Mouse (Mus musculus): ENCODE data around the gene Trim32. TPM values are rescaled to one million over a fixed set of nuclear protein-coding genes. Genes with fewer than 3 reads are reported as not detected.

Gene Trim32
- polyA plus RNA-seq, 1 experiment from 2014 or later = 29.5 TPM

DNA sequence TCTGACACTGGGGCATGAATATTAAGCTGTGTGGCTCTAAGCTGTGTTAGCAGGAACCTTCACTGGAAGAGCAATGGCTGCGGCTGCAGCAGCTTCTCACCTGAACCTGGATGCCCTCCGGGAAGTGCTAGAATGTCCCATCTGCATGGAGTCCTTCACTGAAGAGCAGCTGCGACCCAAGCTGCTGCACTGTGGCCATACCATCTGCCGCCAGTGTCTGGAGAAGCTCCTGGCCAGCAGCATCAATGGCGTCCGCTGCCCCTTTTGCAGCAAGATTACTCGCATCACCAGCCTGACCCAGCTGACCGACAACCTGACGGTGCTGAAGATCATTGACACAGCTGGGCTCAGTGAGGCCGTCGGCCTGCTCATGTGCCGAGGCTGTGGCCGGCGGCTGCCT, 8.3 kb downstream of the Trim32 start:
- Histone ChIP-seq H3K27me3 (replicated peaks) (no peaks in the 10 kb centered on the region), H3K4me1 (peaks cover 37% of the 10 kb centered on the region), H3K4me2 (no peak overlapping the region), H3K27ac (replicated peaks) (no peak overlapping the region), H3K9ac (no peak overlapping the region), H3K36me3 (peaks cover 62% of the 10 kb centered on the region), H3K4me3 (no peak overlapping the region), H3K9me3 (no peaks in the 10 kb centered on the region)
- no peak for ATAC-seq (ENCODE audit: extremely low read depth, insufficient number of reproducible peaks, low FRiP score, low TSS enrichment)
- 93% methylated on average over 14 of the region's 14 CpGs for WGBS

DNA sequence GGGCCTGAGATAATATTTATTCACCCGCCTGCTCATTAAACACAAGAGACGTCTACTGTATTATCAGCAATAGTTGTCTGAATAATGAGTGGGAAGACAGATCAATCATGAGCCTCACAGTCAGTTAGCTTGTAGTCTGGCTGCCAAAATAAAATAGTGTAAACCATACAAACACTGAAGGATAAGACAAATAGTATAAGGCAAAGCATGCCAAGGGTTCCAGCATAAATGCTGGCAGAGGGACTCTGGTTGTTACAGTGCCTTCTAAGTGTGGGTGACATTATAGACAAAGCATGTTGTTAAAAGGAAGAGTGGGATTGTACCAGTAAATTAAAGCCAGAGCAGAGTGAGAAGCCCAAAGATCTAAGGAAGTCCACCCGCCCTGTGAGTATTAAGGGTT, 15.3 kb downstream of the Trim32 start:
- Histone ChIP-seq H3K4me3 (no peak overlapping the region), H3K36me3 (peaks cover 58% of the 10 kb centered on the region), H3K4me1 (peaks cover 7% of the 10 kb centered on the region; the same call in 1 of the 2 replicates), H3K27me3 (replicated peaks) (no peaks in the 10 kb centered on the region), H3K27ac (replicated peaks) (no peak overlapping the region), H3K9ac (no peak overlapping the region), H3K9me3 (no peaks in the 10 kb centered on the region), H3K4me2 (no peak overlapping the region)
- WGBS = 71% methylated on average over 3 of the region's 3 CpGs
- no peak for ATAC-seq (ENCODE audit: extremely low read depth, insufficient number of reproducible peaks, low FRiP score, low TSS enrichment)

- Histone ChIP-seq H3K4me1 (no peaks in the 10 kb centered on the region), H3K9me3 (peaks cover 10% of the 10 kb centered on the region; the same call in 1 of the 2 replicates), H3K4me2 (no peak overlapping the region), H3K4me3 (no peak overlapping the region), H3K27ac (replicated peaks) (no peak overlapping the region), H3K27me3 (replicated peaks) (no peaks in the 10 kb centered on the region), H3K36me3 (no peaks in the 10 kb centered on the region), H3K9ac (no peak overlapping the region)
- no peak for ATAC-seq (ENCODE audit: extremely low read depth, insufficient number of reproducible peaks, low FRiP score, low TSS enrichment)
- WGBS = 56% methylated on average over 3 of the region's 3 CpGs
These were observed 33.4 kb downstream of the Trim32 start for GRCm38 (mm10) chr4:65638231-65638630.

- WGBS = 76% methylated on average over 5 of the region's 5 CpGs
These were observed 37.8 kb downstream of the Trim32 start for GRCm38 (mm10) chr4:65642611-65643010.

GRCm38 (mm10) chr4:65654723-65655122, 49.9 kb downstream of the Trim32 start:
- H3K27ac ChIP-seq (replicated peaks) = no peak overlapping the region
- no peaks in the 10 kb centered on the region for H3K36me3 ChIP-seq
- no peak overlapping the region for H3K9ac ChIP-seq
- no peak overlapping the region for H3K4me3 ChIP-seq
- WGBS = 0% methylated on average over 2 of the region's 2 CpGs
- peaks cover 14% of the 10 kb centered on the region for H3K4me1 ChIP-seq
- H3K9me3 ChIP-seq = no peaks in the 10 kb centered on the region
- no peak overlapping the region for H3K4me2 ChIP-seq
- H3K27me3 ChIP-seq (replicated peaks) = no peaks in the 10 kb centered on the region
- no peak for ATAC-seq (ENCODE audit: extremely low read depth, insufficient number of reproducible peaks, low FRiP score, low TSS enrichment)

More at GRCm38 (mm10) chr4:65642611-65643010, 37.8 kb downstream of the Trim32 start:
- Histone ChIP-seq H3K4me1 (no peaks in the 10 kb centered on the region), H3K9ac (no peak overlapping the region), H3K27ac (replicated peaks) (no peak overlapping the region), H3K36me3 (no peaks in the 10 kb centered on the region), H3K9me3 (peaks cover 10% of the 10 kb centered on the region; the same call in 1 of the 2 replicates), H3K27me3 (replicated peaks) (no peaks in the 10 kb centered on the region), H3K4me3 (no peak overlapping the region), H3K4me2 (no peak overlapping the region)
- ATAC-seq (ENCODE audit: extremely low read depth, insufficient number of reproducible peaks, low FRiP score, low TSS enrichment) = no peak

DNA sequence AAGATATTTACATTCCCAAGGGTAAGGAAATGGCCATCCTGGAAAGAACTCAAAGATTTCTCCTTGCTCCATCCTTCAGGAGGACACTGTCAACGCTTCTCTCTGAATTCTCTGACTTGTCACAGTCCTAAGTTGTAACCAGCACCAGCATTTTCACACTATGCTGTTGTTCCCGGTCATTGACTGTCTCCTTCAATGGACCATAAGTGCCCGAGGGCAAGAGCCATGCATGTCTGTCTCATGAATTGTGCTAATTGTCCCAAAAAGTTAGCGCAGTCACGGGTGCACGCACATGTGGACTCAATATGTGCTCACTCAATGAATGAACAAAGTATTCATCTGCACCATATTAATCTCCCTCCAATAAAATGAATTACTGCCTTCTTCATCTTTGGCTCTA, 58.4 kb downstream of the Trim32 start:
- H3K9me3 ChIP-seq = no peaks in the 10 kb centered on the region
- no peak overlapping the region for H3K4me2 ChIP-seq
- 81% methylated on average over 6 of the region's 6 CpGs for WGBS
- no peaks in the 10 kb centered on the region for H3K27me3 ChIP-seq (replicated peaks)
- H3K4me1 ChIP-seq = no peaks in the 10 kb centered on the region
- H3K36me3 ChIP-seq = no peaks in the 10 kb centered on the region
- ATAC-seq (ENCODE audit: extremely low read depth, insufficient number of reproducible peaks, low FRiP score, low TSS enrichment) = no peak
- H3K9ac ChIP-seq = no peak overlapping the region
- no peak overlapping the region for H3K4me3 ChIP-seq
- H3K27ac ChIP-seq (replicated peaks) = no peak overlapping the region

All from heart, embryonic 13.5 days (tissue).